Mouse (Mus musculus) lung, adult 2 months (tissue): ENCODE measurements around the gene Madd.

Experiments used
- CTCF ChIP-seq: fragments of 200-500 bp; IDR thresholded peaks from 2 replicates; pipeline ENCODE4 v1.5.1; 2011; ENCODE audit warnings: mild to moderate bottlenecking, low read length, control low read depth; ENCODE audit not compliant: insufficient read depth
- POLR2A ChIP-seq: fragments of 200-500 bp; IDR thresholded peaks from 2 replicates; pipeline ENCODE4 v1.6.1; 2011; ENCODE audit warnings: low read depth, mild to moderate bottlenecking, control low read depth, low read length, borderline replicate concordance; ENCODE audit errors: extremely low read depth

- no peak for TF ChIP-seq CTCF
- no peak for TF ChIP-seq POLR2A
These were observed 62.6 kb downstream of the Madd start for GRCm38 (mm10) chr2:91121011-91121410.
